Mouse (Mus musculus): ENCODE data around the gene Rogdi.

Rogdi gene

GRCm38 (mm10) chr16:5013054-5013838, at the start of gene Rogdi:
Gene Rogdi, minus strand, starts transcription at chr16:5013553.
- DNase-seq (ENCODE audit: low spot score in 2 of 2): peak; percentile 91 to 97

DNA sequence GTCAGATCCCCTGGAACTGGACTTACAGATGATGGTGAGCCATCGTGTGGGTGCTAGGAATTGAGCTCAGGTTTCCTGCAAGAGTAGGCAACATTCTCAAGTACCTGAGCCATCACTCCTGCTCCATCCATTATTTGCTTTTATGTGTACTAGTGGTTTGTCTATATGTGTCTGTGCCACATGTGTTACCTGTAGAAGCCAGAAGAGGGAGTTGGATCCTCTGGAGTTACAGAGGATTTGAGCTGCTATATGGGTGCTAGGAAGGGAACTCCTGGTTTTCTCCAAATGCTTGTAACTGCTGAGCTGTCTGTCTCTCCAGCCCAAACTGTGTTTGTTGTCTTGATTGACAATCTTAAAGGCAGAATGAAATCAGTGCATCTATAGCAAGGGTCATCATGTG, 44.8 kb upstream of the Rogdi start:
- DNase-seq (ENCODE audit: low spot score in 2 of 2): no peak

DNA sequence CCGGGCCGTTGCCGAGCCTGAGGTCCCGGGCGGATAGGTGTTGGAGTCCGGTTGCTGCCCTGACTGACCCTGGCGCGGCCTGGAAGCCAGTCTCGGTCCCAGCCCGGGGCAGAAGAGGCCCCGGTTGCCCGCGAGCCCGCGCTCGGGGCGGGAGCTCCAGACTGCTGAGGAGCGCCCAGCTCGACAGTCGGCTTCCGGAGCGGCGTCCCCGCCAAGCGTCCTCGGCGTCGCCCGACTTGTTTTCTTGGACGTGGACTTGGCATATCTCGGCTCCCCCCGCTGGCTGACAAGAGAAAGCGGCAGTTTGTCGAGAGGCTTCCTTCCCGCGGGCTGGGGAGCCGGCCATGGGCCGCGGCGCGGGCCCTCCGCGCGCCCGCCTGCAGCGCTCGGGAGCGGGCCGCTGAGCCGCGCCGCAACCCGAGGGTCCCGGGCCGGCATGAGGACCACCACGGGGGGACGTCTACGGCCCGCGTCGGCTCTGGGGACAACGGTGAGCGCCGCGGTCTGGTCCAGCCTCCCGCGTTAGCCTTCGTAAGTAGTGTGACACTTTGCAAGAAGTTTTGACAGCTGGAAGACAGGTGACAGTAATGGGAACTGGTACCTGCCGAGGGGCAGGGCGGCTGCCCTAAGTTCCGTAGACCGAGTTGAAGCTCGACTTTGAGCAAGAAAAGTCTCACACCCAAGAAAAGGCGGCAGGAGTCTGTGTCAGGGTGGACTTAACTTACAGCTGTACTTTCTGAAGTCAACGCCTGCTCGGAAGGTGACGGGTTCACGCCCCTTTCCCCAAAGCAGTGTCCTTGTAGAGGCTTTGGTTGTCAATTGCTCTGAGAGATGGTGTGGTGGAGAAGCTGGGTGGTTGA, 37.1 kb upstream of the Rogdi start:
- peak; percentile 32 to 75 for DNase-seq (ENCODE audit: low spot score in 2 of 2)

DNA sequence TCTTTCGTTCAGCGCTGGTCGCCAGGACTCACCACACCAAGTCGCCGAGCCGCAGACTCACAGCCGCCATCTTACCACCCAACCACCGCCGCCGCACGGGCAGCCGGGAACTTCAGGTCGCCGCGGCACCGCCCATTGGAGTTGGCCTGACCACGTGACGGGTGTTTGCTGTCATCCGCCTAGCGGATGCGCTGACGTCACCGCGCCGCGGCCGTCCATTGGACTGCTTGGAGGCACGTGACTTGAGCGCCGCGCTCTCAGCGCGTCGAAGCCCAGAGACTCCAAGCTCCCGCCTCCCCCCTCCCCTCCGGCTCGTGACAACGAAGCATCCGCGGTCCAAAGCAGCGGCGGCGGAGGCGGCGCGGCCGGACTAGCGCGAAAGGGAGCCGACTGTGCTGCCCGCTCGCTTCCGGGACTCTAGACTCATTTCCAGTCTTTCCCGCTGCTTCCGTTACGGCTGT, 36.5 kb upstream of the Rogdi start, which contains the start of the genes Glyr1 and Ubn1:
Gene Glyr1 (minus strand): TSS at position 90 of the 461 bp plus-strand sequence.
Gene Ubn1 (plus strand): TSS at position 284 of the 461 bp plus-strand sequence.
- peak; percentile 94 to 99 for DNase-seq (ENCODE audit: low spot score in 2 of 2)

GRCm38 (mm10) chr16:5049182-5049773, 35.9 kb upstream of the Rogdi start:
- DNase-seq (ENCODE audit: low spot score in 2 of 2): no peak

- DNase-seq (ENCODE audit: low spot score in 2 of 2): no peak
Observed at GRCm38 (mm10) chr16:5045322-5045721, 32.0 kb upstream of the Rogdi start.

DNA sequence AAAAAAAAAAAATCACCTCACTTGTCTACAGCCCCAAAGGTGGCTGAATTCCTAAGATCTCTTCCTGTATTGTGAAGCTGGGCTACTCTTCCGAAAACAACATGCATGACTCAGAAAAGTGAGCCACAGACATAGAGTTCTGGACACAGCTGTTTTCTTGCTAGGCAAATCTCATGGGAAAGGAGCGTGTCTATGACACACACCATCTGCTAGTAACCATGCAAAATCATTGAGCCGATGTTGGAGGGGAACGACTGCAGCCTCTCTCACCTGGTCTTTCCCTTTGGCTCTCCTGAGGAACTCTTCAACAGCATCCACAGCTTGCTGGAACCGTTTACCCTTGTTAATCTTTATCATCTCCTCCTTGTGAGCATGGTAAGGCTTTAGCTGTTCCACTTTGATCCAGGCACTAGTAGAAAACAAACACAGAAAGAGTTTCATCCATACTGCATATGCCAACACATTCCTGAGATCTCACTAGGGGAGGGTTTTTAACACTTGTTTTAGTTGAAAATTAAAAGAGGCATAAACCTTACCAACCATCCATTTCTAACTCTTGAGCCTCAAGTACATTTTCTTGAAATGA, 23.4 kb upstream of the Rogdi start:
- DNase-seq (ENCODE audit: low spot score in 2 of 2): peak in 1 of 2 experiments; percentile 9

DNA sequence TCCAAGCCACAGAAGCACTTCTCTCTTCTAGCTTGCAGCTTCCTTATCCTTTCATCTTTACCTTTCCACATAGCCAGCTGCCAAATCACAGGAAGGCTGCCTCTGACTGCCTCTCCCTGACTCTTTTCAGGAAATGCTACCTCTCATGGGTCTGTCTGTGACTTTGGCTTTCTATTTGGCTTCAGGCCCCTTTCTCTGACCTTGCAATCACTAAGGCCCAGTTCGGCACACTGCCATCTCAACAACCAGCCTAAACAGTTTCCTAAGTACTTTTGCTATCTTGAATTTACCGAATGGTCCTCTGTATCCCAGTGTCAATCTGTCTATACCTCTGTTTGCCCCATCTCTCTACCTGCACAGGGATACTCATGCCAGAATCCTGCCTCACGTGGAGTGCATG, 22.2 kb upstream of the Rogdi start:
- no peak for DNase-seq (ENCODE audit: low spot score in 2 of 2)

- no peak for DNase-seq (ENCODE audit: low spot score in 2 of 2)
Observed at GRCm38 (mm10) chr16:5029847-5030246, 16.5 kb upstream of the Rogdi start.

- no peak for DNase-seq (ENCODE audit: low spot score in 2 of 2)
Observed at GRCm38 (mm10) chr16:5024021-5024420, 10.7 kb upstream of the Rogdi start.

DNA sequence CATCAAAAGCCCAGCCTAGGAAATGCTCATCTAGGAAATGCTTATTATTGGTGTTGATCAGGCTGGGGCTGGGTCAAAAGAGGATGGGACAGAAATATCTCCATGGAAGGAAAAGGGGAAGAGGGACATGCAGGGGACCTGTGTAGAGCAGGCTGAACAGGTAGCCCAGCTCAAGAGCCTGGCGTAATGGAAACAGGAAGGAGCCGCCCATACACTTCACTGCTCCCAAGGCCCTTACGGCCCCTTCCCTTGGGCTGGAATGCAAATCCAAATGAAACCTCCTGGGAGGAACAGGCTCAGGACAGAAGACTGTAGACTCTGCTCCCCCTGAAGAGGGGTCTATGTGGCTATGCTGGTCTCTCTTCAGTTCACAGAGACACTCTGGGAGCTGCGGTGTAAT, 1.2 kb upstream of the Rogdi start:
- no peak for DNase-seq (ENCODE audit: low spot score in 2 of 2)

- DNase-seq (ENCODE audit: low spot score in 2 of 2): peak in 1 of 2 experiments; percentile 22
Observed at GRCm38 (mm10) chr16:5012036-5013005, 1.0 kb downstream of the Rogdi start.

- no peak for DNase-seq (ENCODE audit: low spot score in 2 of 2)
Observed at GRCm38 (mm10) chr16:5011285-5011684, 2.1 kb downstream of the Rogdi start.

DNA sequence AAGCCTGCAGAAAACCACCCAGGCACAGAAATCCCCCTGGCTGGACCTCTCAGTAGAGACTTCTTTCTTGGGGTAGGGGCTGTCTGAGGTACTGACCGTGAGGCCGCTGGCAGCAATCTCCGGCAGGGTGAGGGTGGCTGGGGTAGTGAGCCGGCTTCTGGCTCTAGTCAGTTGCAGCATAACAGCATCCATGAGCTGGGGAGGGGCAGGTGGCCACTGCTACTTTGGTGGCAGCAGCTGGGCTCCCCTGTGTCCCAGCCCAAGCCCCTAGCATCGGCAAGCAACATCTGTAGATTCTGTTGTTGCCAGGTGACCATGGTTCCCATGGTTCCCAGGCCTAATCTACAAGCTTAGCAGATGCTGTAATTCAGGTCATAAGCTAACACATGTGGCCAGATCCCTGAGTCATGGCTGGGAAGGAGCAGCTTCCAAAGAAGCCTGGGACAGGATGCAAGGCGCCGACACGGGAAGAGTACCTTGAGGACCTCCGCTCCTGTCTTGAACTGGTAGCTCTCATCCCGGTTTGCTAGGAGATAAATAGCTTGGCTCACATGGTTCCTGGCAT, 2.9 kb downstream of the Rogdi start:
- no peak for DNase-seq (ENCODE audit: low spot score in 2 of 2)

DNA sequence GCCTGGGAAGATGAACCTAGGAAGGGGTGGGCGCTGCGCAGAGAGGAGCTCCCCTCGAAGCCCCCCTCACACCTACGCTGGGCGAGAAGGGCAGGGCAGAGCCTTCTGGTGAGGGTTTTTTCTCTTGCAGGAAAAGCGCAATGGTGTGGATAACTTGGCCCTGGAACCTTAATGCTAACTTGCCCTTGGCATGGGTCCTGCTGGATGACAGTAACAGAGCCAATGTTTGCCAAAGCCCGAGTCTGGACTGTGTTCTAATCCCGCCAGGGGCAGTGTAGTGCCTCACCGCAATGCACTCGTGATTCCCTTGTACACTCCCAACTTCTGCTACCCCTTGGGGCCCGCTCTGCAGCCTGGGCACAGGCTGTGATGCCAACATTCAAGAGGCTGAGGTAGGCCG, 5.3 kb downstream of the Rogdi start:
- DNase-seq (ENCODE audit: low spot score in 2 of 2): no peak

DNA sequence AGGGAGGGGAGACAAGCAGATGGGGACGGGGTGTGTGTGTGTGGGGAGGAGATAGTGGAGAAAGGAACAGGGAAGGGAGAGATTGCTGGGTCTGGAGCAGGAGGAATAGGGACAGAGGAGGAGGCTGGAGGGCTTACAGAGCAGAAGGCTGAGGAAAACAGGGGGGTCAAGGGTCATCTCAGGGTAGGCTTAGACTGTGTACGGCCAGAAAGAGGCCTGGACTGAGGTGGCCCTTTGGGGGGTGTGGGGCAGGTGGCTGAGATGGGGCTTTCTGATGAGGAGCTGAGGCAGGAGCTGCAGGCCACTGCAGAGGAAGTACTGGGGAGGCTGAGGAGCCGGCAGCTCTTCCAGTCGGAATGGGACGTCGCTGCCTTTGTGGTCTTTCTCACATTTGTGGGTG, 5.9 kb downstream of the Rogdi start:
- DNase-seq (ENCODE audit: low spot score in 2 of 2): peak in 1 of 2 experiments; percentile 14

- peak; percentile 48 to 59 for DNase-seq (ENCODE audit: low spot score in 2 of 2)
Observed at GRCm38 (mm10) chr16:5007067-5007466, 6.3 kb downstream of the Rogdi start, which contains the start of gene Smim22. Gene Smim22, plus strand, starts transcription at chr16:5007288.

DNA sequence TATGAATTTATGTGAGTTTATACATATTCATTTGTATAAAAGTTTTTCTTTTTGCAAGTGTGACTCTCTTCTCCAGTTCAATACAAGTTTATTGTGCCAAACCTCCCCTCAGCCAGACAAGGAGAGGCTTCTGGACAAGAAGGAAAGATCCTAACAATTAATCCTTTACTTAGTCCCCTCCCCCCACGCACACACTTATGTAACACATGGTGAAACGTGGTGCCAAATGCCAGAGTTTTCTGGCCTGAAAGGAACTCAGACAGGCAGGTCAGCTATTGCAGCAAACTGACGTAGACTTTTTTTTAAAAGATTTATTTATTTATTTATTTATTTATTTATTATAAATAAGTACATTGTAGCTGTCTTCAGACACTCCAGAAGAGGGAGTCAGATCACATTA, 12.7 kb downstream of the Rogdi start:
- no peak for DNase-seq (ENCODE audit: low spot score in 2 of 2)

DNA sequence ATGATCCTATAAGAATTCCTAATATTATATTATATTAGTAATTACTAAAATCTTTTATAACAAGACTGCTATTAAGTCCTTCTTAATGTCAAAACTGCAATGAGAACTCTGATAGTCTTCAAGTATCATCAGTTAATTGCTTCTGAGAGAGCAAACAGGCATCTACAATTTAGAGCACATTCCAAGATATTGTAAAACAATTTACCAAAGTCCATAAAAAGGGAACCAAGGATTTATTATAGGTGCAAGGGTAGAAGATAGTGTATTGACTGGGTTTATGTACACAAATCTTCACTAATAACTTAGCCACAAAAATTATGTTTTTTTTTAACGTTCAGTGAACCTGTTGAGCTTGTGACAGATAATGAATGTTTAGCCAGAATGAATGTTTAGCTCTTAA, 14.4 kb downstream of the Rogdi start:
- DNase-seq (ENCODE audit: low spot score in 2 of 2): no peak

GRCm38 (mm10) chr16:4997553-4997952, 15.8 kb downstream of the Rogdi start, which contains the start of gene Sept12:
Gene Sept12, minus strand, starts transcription at chr16:4997852.
- no peak for DNase-seq (ENCODE audit: low spot score in 2 of 2)
